Mouse (Mus musculus) CH12.LX (cell line): ENCODE measurements around the gene Tmem178.

Source experiments
- CHD1 ChIP-seq: IDR thresholded peaks from 2 replicates; pipeline ENCODE4 v1.6.1; 2012; ENCODE audit warnings: low read depth, low read length, improper control_type of control experiment, inconsistent platforms
- CTCF ChIP-seq, 2 experiments: IDR thresholded peaks in 1 of 2; conservative IDR thresholded peaks in 1 of 2; 2 replicates each; pipeline ENCODE4 v1.5.1; 2011 to 2012; ENCODE audit warnings: low read depth in 2 of 2, low read length in 2 of 2, improper control_type of control experiment in 1 of 2, inconsistent platforms in 1 of 2, mild to moderate bottlenecking in 1 of 2, moderate library complexity in 1 of 2
- GABPA ChIP-seq: IDR thresholded peaks from 2 replicates; pipeline ENCODE4 v1.6.1; 2012; ENCODE audit warnings: low read depth, low read length, improper control_type of control experiment, inconsistent platforms; ENCODE audit not compliant: insufficient replicate concordance
- HCFC1 ChIP-seq: IDR thresholded peaks from 2 replicates; pipeline ENCODE4 v1.6.1; 2012; ENCODE audit warnings: low read depth, mild to moderate bottlenecking, inconsistent platforms, low read length, improper control_type of control experiment
- JUND ChIP-seq: conservative IDR thresholded peaks from 2 replicates; pipeline ENCODE4 v1.6.1; 2011; ENCODE audit warnings: low read depth, low read length, improper control_type of control experiment
- MAFK ChIP-seq: IDR thresholded peaks from 2 replicates; pipeline ENCODE4 v1.6.1; 2011; ENCODE audit warnings: low read length, improper control_type of control experiment; ENCODE audit not compliant: insufficient replicate concordance
- MAZ ChIP-seq: IDR thresholded peaks from 2 replicates; pipeline ENCODE4 v1.6.1; 2012; ENCODE audit warnings: low read depth, mild to moderate bottlenecking, inconsistent platforms, low read length, improper control_type of control experiment, moderate library complexity
- MXI1 ChIP-seq: IDR thresholded peaks from 2 replicates; pipeline ENCODE4 v1.6.1; 2011; ENCODE audit warnings: mild to moderate bottlenecking, low read depth, low read length, improper control_type of control experiment
- POLR2A ChIP-seq: IDR thresholded peaks from 2 replicates; pipeline ENCODE4 v1.6.1; 2011; ENCODE audit warnings: low read depth, mild to moderate bottlenecking, improper control_type of control experiment, low read length
- SMC3 ChIP-seq: IDR thresholded peaks from 2 replicates; pipeline ENCODE4 v1.6.1; 2011; ENCODE audit warnings: low read depth, low read length, improper control_type of control experiment
- TCF12 ChIP-seq: IDR thresholded peaks from 2 replicates; pipeline ENCODE4 v1.6.1; 2014; ENCODE audit warnings: low read depth, mild to moderate bottlenecking, inconsistent platforms, low read length, improper control_type of control experiment
- USF1 ChIP-seq: IDR thresholded peaks from 2 replicates; pipeline ENCODE4 v1.6.1; 2014; ENCODE audit warnings: low read depth, mild to moderate bottlenecking, inconsistent platforms, low read length, improper control_type of control experiment

DNA sequence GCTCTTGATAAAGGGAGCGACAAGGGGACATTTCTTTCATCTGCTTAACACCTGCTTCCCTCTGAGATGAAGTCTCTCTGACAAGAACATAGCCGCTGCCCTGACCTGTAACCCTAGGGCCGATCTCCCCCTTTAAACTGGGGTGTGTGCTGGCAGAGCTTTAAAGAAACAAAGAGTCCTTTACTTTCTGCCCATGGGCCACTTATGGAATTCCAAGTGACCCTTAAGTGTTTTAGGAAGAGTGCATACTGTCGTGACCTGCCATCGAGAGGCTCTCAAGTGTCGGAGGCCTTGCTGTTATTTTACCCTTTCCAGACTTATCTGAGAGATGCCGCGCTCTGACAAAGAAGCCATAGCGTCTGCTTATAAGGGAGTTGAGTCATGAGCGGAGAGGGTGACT lies 35.7 kb downstream of the Tmem178 start:
- TF ChIP-seq MAFK, result no peak
- no peak for TF ChIP-seq MXI1
- no peak for TF ChIP-seq CTCF (conservative IDR thresholded peaks at IDR 0.05 in 1 of 2, IDR thresholded peaks at IDR 0.05 in 1 of 2; ENCODE audit: low read depth in 2 of 2, low read length in 2 of 2)
- TF ChIP-seq POLR2A, result no peak
- TF ChIP-seq USF1, result no peak
- no peak for TF ChIP-seq GABPA
- TF ChIP-seq SMC3, result no peak
- no peak for TF ChIP-seq HCFC1
- TF ChIP-seq JUND, result no peak
- no peak for TF ChIP-seq CHD1
- no peak for TF ChIP-seq TCF12
- no peak for TF ChIP-seq MAZ
